Mouse (Mus musculus): ENCODE results near the gene Rapgef1. TPM values are rescaled to one million over a fixed set of nuclear protein-coding genes. Genes with fewer than 3 reads are reported as not detected.

Rapgef1 gene
- polyA plus RNA-seq, 1 experiment = 75.7 TPM

GRCm38 (mm10) chr2:29621163-29621562 is 1.6 kb downstream of the Rapgef1 start:
- WGBS = 51% methylated on average over 10 of the region's 10 CpGs
- no peak overlapping the region for H3K27ac ChIP-seq (ENCODE audit: insufficient read depth, low read depth, low read length)
- H3K4me3 ChIP-seq (ENCODE audit: insufficient read depth, low read depth, low read length) = peak overlapping the region; percentile 7; the same call in 1 of the 2 replicates
- H3K4me1 ChIP-seq (ENCODE audit: control insufficient read depth, insufficient read depth, low read length) = peaks cover 42% of the 10 kb centered on the region
- TF ChIP-seq CTCF (IDR thresholded peaks at IDR 0.05; ENCODE audit: insufficient read depth, low read depth, low read length) = no peak
- TF ChIP-seq POLR2A (IDR thresholded peaks at IDR 0.05; ENCODE audit: insufficient read depth, low read depth, low read length) = no peak

- H3K27ac ChIP-seq (ENCODE audit: insufficient read depth, low read depth, low read length) = no peak overlapping the region
- 78% methylated on average over 3 of the region's 3 CpGs for WGBS
- no peak overlapping the region for H3K4me3 ChIP-seq (ENCODE audit: insufficient read depth, low read depth, low read length)
- no peak for TF ChIP-seq CTCF (IDR thresholded peaks at IDR 0.05; ENCODE audit: insufficient read depth, low read depth, low read length)
- no peak for TF ChIP-seq POLR2A (IDR thresholded peaks at IDR 0.05; ENCODE audit: insufficient read depth, low read depth, low read length)
- H3K4me1 ChIP-seq (ENCODE audit: control insufficient read depth, insufficient read depth, low read length) = peaks cover 42% of the 10 kb centered on the region
Measured at GRCm38 (mm10) chr2:29621636-29622035, 2.1 kb downstream of the Rapgef1 start.

- peaks cover 42% of the 10 kb centered on the region for H3K4me1 ChIP-seq (ENCODE audit: control insufficient read depth, insufficient read depth, low read length)
- no peak overlapping the region for H3K27ac ChIP-seq (ENCODE audit: insufficient read depth, low read depth, low read length)
- no peak for TF ChIP-seq CTCF (IDR thresholded peaks at IDR 0.05; ENCODE audit: insufficient read depth, low read depth, low read length)
- TF ChIP-seq POLR2A (IDR thresholded peaks at IDR 0.05; ENCODE audit: insufficient read depth, low read depth, low read length) = no peak
- WGBS = 86% methylated on average over 10 of the region's 10 CpGs
- H3K4me3 ChIP-seq (ENCODE audit: insufficient read depth, low read depth, low read length) = no peak overlapping the region
Measured at GRCm38 (mm10) chr2:29622126-29623005, 2.8 kb downstream of the Rapgef1 start.

GRCm38 (mm10) chr2:29623247-29624090 is 3.9 kb downstream of the Rapgef1 start:
- 77% methylated on average over 9 of the region's 9 CpGs for WGBS
- no peak overlapping the region for H3K27ac ChIP-seq (ENCODE audit: insufficient read depth, low read depth, low read length)
- TF ChIP-seq POLR2A (IDR thresholded peaks at IDR 0.05; ENCODE audit: insufficient read depth, low read depth, low read length) = no peak
- no peak for TF ChIP-seq CTCF (IDR thresholded peaks at IDR 0.05; ENCODE audit: insufficient read depth, low read depth, low read length)
- peaks cover 42% of the 10 kb centered on the region for H3K4me1 ChIP-seq (ENCODE audit: control insufficient read depth, insufficient read depth, low read length)
- no peak overlapping the region for H3K4me3 ChIP-seq (ENCODE audit: insufficient read depth, low read depth, low read length)

GRCm38 (mm10) chr2:29624091-29624608 is 4.6 kb downstream of the Rapgef1 start:
- TF ChIP-seq POLR2A (IDR thresholded peaks at IDR 0.05; ENCODE audit: insufficient read depth, low read depth, low read length) (no peak), CTCF (IDR thresholded peaks at IDR 0.05; ENCODE audit: insufficient read depth, low read depth, low read length) (no peak)
- H3K27ac ChIP-seq (ENCODE audit: insufficient read depth, low read depth, low read length) = peak overlapping the region; percentile 71
- H3K4me1 ChIP-seq (ENCODE audit: control insufficient read depth, insufficient read depth, low read length) = peaks cover 43% of the 10 kb centered on the region
- H3K4me3 ChIP-seq (ENCODE audit: insufficient read depth, low read depth, low read length) = no peak overlapping the region
- WGBS = 52% methylated on average over 4 of the region's 4 CpGs

- TF ChIP-seq POLR2A (IDR thresholded peaks at IDR 0.05; ENCODE audit: insufficient read depth, low read depth, low read length) (no peak), CTCF (IDR thresholded peaks at IDR 0.05; ENCODE audit: insufficient read depth, low read depth, low read length) (no peak)
- Histone ChIP-seq H3K4me3 (ENCODE audit: insufficient read depth, low read depth, low read length) (no peak overlapping the region), H3K27ac (ENCODE audit: insufficient read depth, low read depth, low read length) (peak overlapping the region; percentile 78), H3K4me1 (ENCODE audit: control insufficient read depth, insufficient read depth, low read length) (peaks cover 46% of the 10 kb centered on the region)
- 20% methylated on average over 5 of the region's 5 CpGs for WGBS
Measured at GRCm38 (mm10) chr2:29624739-29625138, 5.2 kb downstream of the Rapgef1 start.

- H3K27ac ChIP-seq (ENCODE audit: insufficient read depth, low read depth, low read length) = peak overlapping the region; percentile 78; the same call in 1 of the 2 replicates
- no peak overlapping the region for H3K4me3 ChIP-seq (ENCODE audit: insufficient read depth, low read depth, low read length)
- H3K4me1 ChIP-seq (ENCODE audit: control insufficient read depth, insufficient read depth, low read length) = peaks cover 48% of the 10 kb centered on the region
- WGBS = 96% methylated on average over 8 of the region's 8 CpGs
- TF ChIP-seq POLR2A (IDR thresholded peaks at IDR 0.05; ENCODE audit: insufficient read depth, low read depth, low read length) = no peak
- TF ChIP-seq CTCF (IDR thresholded peaks at IDR 0.05; ENCODE audit: insufficient read depth, low read depth, low read length) = no peak
Measured at GRCm38 (mm10) chr2:29625573-29626200, 6.2 kb downstream of the Rapgef1 start.

GRCm38 (mm10) chr2:29627337-29627736 is 7.8 kb downstream of the Rapgef1 start:
- Histone ChIP-seq H3K4me3 (ENCODE audit: insufficient read depth, low read depth, low read length) (no peak overlapping the region), H3K27ac (ENCODE audit: insufficient read depth, low read depth, low read length) (no peak overlapping the region), H3K4me1 (ENCODE audit: control insufficient read depth, insufficient read depth, low read length) (peaks cover 37% of the 10 kb centered on the region)
- TF ChIP-seq CTCF (IDR thresholded peaks at IDR 0.05; ENCODE audit: insufficient read depth, low read depth, low read length) = no peak
- 69% methylated on average over 3 of the region's 3 CpGs for WGBS
